Mouse (Mus musculus): ENCODE measurements around the gene Mrpl45. TPM values are rescaled to one million over a fixed set of nuclear protein-coding genes. Genes with fewer than 3 reads are reported as not detected.
"Not testable (repeated sequence)": the region's sequence is repeated elsewhere in the genome, so short reads cannot be mapped to it uniquely, and the experiment has no call there.

Mrpl45 gene
- polyA plus RNA-seq, 1 experiment, result 25.4 TPM

- DNase-seq (ENCODE audit: low read depth), result peak; percentile 82
- TF ChIP-seq CTCF (IDR thresholded peaks at IDR 0.05; ENCODE audit: borderline replicate concordance, extremely low read depth, insufficient read depth, insufficient read length) (no peak), POLR2A (IDR thresholded peaks at IDR 0.05; ENCODE audit: borderline replicate concordance, extremely low read depth, insufficient read depth, insufficient read length, poor library complexity, severe bottlenecking) (no peak)
These were observed 13.2 kb upstream of the Mrpl45 start for GRCm38 (mm10) chr11:97302231-97302781.

GRCm38 (mm10) chr11:97304631-97305030 lies 10.9 kb upstream of the Mrpl45 start:
- TF ChIP-seq CTCF (IDR thresholded peaks at IDR 0.05; ENCODE audit: borderline replicate concordance, extremely low read depth, insufficient read depth, insufficient read length), result no peak
- no peak for TF ChIP-seq POLR2A (IDR thresholded peaks at IDR 0.05; ENCODE audit: borderline replicate concordance, extremely low read depth, insufficient read depth, insufficient read length, poor library complexity, severe bottlenecking)
- DNase-seq (ENCODE audit: low read depth), result no peak

- TF ChIP-seq CTCF (IDR thresholded peaks at IDR 0.05; ENCODE audit: borderline replicate concordance, extremely low read depth, insufficient read depth, insufficient read length), result no peak
- TF ChIP-seq POLR2A (IDR thresholded peaks at IDR 0.05; ENCODE audit: borderline replicate concordance, extremely low read depth, insufficient read depth, insufficient read length, poor library complexity, severe bottlenecking), result no peak
- no peak for DNase-seq (ENCODE audit: low read depth)
These were observed 8.0 kb upstream of the Mrpl45 start for GRCm38 (mm10) chr11:97307294-97308069.

- TF ChIP-seq CTCF (IDR thresholded peaks at IDR 0.05; ENCODE audit: borderline replicate concordance, extremely low read depth, insufficient read depth, insufficient read length) (no peak), POLR2A (IDR thresholded peaks at IDR 0.05; ENCODE audit: borderline replicate concordance, extremely low read depth, insufficient read depth, insufficient read length, poor library complexity, severe bottlenecking) (no peak)
- no peak for DNase-seq (ENCODE audit: low read depth)
These were observed 6.6 kb upstream of the Mrpl45 start for GRCm38 (mm10) chr11:97308806-97309450.

- DNase-seq (ENCODE audit: low read depth), result peak; percentile 59
- no peak for TF ChIP-seq CTCF (IDR thresholded peaks at IDR 0.05; ENCODE audit: borderline replicate concordance, extremely low read depth, insufficient read depth, insufficient read length)
- no peak for TF ChIP-seq POLR2A (IDR thresholded peaks at IDR 0.05; ENCODE audit: borderline replicate concordance, extremely low read depth, insufficient read depth, insufficient read length, poor library complexity, severe bottlenecking)
These were observed 6.1 kb upstream of the Mrpl45 start for GRCm38 (mm10) chr11:97309451-97309836.

DNA sequence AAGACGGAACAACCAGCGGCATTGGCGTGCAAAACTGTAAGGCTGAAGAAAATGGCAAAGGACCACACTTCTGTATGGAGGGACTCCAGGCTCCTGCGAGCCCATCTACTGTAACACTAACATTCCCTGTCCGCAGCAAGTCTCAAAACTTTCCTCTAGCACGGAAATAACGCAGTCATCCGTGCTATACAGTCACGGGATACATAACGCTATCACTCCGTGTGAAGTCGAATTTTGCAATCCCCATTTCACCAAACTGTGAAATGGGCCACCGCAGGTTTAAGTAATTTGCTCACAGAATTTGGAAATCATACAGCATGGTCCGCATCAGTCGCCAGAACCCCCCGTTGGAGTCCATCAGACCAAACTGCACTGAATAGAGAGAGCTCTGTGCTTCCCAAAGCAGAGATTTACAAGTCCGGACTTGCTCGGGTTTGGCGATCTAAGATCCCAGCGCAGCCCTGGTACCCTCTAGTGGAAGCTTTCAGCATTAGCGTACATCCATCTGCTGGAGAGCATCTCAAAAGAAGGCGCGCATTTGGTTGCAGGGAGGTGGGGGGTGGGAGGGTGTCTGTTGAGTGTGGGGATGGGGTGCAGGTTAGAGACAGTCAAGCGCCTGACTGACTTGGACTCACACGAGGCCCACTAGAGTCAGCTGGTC lies 5.5 kb upstream of the Mrpl45 start:
- TF ChIP-seq POLR2A (IDR thresholded peaks at IDR 0.05; ENCODE audit: borderline replicate concordance, extremely low read depth, insufficient read depth, insufficient read length, poor library complexity, severe bottlenecking) (no peak), CTCF (IDR thresholded peaks at IDR 0.05; ENCODE audit: borderline replicate concordance, extremely low read depth, insufficient read depth, insufficient read length) (peak; percentile 85)
- DNase-seq (ENCODE audit: low read depth), result peak; percentile 95

DNA sequence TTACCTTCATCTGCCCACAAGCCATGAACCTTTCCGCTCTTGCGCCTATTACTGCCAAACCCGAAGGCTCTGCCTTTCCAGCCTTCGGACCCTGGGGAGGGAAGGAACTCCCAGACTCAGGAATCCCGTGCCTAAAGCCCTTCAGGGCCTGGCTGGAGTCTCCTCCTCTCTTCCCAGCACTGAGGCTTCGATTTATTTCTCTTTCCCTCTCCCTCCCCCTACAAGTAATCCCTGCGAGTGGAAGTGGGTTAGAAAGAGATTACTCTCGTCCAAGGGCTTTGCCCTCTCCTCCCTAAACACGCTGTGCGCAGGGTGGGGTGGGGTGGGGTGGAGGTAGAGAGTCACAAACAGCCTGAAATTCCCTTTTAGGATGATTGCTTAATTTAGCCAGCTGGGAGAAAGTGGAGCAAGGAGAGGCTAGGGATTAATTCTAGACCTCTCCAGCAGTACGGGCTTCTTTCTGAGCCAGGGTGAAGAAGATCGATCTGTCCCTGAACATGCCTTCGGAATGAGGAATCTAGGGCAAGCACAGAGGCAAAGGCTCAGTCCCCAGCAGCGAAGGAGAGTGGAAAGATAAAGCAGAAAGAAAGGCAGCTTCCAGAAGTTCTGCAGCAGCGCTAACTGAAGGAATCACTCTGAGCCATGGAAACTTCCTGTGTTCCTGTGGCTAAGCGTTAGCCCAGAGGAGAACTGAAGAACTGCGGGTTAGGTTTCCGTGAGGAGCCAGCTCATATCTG lies 4.5 kb upstream of the Mrpl45 start:
- peak; percentile 46; the same call in 1 of the 2 replicates for TF ChIP-seq CTCF (IDR thresholded peaks at IDR 0.05; ENCODE audit: borderline replicate concordance, extremely low read depth, insufficient read depth, insufficient read length)
- no peak for TF ChIP-seq POLR2A (IDR thresholded peaks at IDR 0.05; ENCODE audit: borderline replicate concordance, extremely low read depth, insufficient read depth, insufficient read length, poor library complexity, severe bottlenecking)
- peak; percentile 52 for DNase-seq (ENCODE audit: low read depth)

DNA sequence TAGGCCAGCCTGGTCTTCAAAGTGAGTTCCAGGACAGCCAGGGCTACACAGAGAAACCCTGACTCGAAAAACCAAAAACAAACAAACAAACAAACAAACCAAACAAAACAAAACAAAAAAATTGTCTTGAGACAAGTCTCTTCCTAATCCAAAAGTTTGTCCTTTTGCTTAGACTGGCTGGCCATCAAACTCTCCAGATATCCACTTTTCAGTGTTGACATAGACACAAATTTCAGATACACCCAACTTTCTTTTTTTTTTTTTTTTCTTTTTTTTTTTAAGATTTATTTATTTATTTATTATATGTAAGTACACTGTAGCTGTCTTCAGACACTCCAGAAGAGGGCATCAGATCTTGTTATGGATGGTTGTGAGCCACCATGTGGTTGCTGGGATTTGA lies 2.6 kb upstream of the Mrpl45 start:
- DNase-seq (ENCODE audit: low read depth), result not testable (repeated sequence)

DNA sequence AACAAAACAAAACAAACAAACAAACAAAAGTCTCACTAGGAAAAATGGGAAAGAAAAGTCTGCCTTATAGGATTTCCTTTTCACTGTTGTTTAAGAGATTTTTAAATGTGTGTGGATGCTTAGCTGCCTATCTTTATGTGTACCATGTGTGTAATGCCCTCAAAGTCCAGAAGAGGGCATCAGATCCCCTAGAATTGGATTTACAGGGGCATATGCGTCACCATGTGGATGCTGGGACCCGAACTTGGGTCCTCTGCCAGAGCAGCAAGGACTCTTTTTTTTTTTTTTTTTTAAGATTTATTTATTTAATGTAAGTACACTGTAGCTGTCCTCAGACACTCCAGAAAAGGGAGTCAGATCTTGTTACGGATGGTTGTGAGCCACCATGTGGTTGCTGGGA lies 1.4 kb upstream of the Mrpl45 start:
- no peak for DNase-seq (ENCODE audit: low read depth)
- TF ChIP-seq POLR2A (IDR thresholded peaks at IDR 0.05; ENCODE audit: borderline replicate concordance, extremely low read depth, insufficient read depth, insufficient read length, poor library complexity, severe bottlenecking) (no peak), CTCF (IDR thresholded peaks at IDR 0.05; ENCODE audit: borderline replicate concordance, extremely low read depth, insufficient read depth, insufficient read length) (peak; percentile 19; the same call in 1 of the 2 replicates)

GRCm38 (mm10) chr11:97314751-97315503 lies 589 bp upstream of the Mrpl45 start:
- no peak for DNase-seq (ENCODE audit: low read depth)
- TF ChIP-seq POLR2A (IDR thresholded peaks at IDR 0.05; ENCODE audit: borderline replicate concordance, extremely low read depth, insufficient read depth, insufficient read length, poor library complexity, severe bottlenecking) (no peak), CTCF (IDR thresholded peaks at IDR 0.05; ENCODE audit: borderline replicate concordance, extremely low read depth, insufficient read depth, insufficient read length) (no peak)

All from brain, embryonic 14.5 days (tissue).